Mouse (Mus musculus): Measurements from ENCODE around the gene Actn1.

Gene Actn1

GRCm38 (mm10) chr12:80184041-80184440, 76.1 kb downstream of the Actn1 start:
- no peak for DNase-seq (ENCODE audit: low read depth, low spot score)

- no peak for DNase-seq (ENCODE audit: low read depth, low spot score)
These were observed 78.3 kb downstream of the Actn1 start for GRCm38 (mm10) chr12:80181831-80182230.

- DNase-seq (ENCODE audit: low read depth, low spot score) = no peak
These were observed 82.1 kb downstream of the Actn1 start for GRCm38 (mm10) chr12:80178035-80178434.

GRCm38 (mm10) chr12:80168736-80169135, 91.4 kb downstream of the Actn1 start:
- no peak for DNase-seq (ENCODE audit: low read depth, low spot score)

- DNase-seq (ENCODE audit: low read depth, low spot score) = peak; percentile 71
These were observed 91.9 kb downstream of the Actn1 start for GRCm38 (mm10) chr12:80168178-80168686.

- DNase-seq (ENCODE audit: low read depth, low spot score) = no peak
These were observed 92.8 kb downstream of the Actn1 start for GRCm38 (mm10) chr12:80167321-80167720.

- no peak for DNase-seq (ENCODE audit: low read depth, low spot score)
These were observed 93.5 kb downstream of the Actn1 start for GRCm38 (mm10) chr12:80166651-80167050.

GRCm38 (mm10) chr12:80164526-80164925, 95.6 kb downstream of the Actn1 start:
- DNase-seq (ENCODE audit: low read depth, low spot score) = no peak

- no peak for DNase-seq (ENCODE audit: low read depth, low spot score)
These were observed 97.7 kb downstream of the Actn1 start for GRCm38 (mm10) chr12:80162448-80162847.

GRCm38 (mm10) chr12:80157675-80158074, 102.5 kb downstream of the Actn1 start:
- DNase-seq (ENCODE audit: low read depth, low spot score) = no peak

- DNase-seq (ENCODE audit: low read depth, low spot score) = no peak
These were observed 106.4 kb downstream of the Actn1 start for GRCm38 (mm10) chr12:80153687-80154326.

- DNase-seq (ENCODE audit: low read depth, low spot score) = no peak
These were observed 107.1 kb downstream of the Actn1 start for GRCm38 (mm10) chr12:80153078-80153477.

- no peak for DNase-seq (ENCODE audit: low read depth, low spot score)
These were observed 108.3 kb downstream of the Actn1 start for GRCm38 (mm10) chr12:80151821-80152220.

GRCm38 (mm10) chr12:80150624-80151023, 109.5 kb downstream of the Actn1 start:
- no peak for DNase-seq (ENCODE audit: low read depth, low spot score)

- DNase-seq (ENCODE audit: low read depth, low spot score) = no peak
These were observed 112.5 kb downstream of the Actn1 start for GRCm38 (mm10) chr12:80147563-80148214.

GRCm38 (mm10) chr12:80146227-80147223, 113.6 kb downstream of the Actn1 start:
- DNase-seq (ENCODE audit: low read depth, low spot score) = peak; percentile 60

- DNase-seq (ENCODE audit: low read depth, low spot score) = no peak
These were observed 114.8 kb downstream of the Actn1 start for GRCm38 (mm10) chr12:80145365-80145764.

GRCm38 (mm10) chr12:80144846-80145245, 115.3 kb downstream of the Actn1 start:
- DNase-seq (ENCODE audit: low read depth, low spot score) = no peak

- no peak for DNase-seq (ENCODE audit: low read depth, low spot score)
These were observed 118.7 kb downstream of the Actn1 start for GRCm38 (mm10) chr12:80141470-80141869.

GRCm38 (mm10) chr12:80141011-80141410, 119.2 kb downstream of the Actn1 start:
- DNase-seq (ENCODE audit: low read depth, low spot score) = no peak

GRCm38 (mm10) chr12:80137744-80138143, 122.4 kb downstream of the Actn1 start:
- DNase-seq (ENCODE audit: low read depth, low spot score) = no peak

GRCm38 (mm10) chr12:80137246-80137645, 122.9 kb downstream of the Actn1 start:
- no peak for DNase-seq (ENCODE audit: low read depth, low spot score)

Data from retina, adult 2 months (tissue).